Mouse (Mus musculus) ES-Bruce4 (cell line): ENCODE measurements at regions not wholly inside any gene's neighbourhood (a gene's known extent, or its start where the extent isn't known, plus 50 kb on each side); places are given as distances from the start of the nearest gene placed in this dataset.

ENCODE experiments used
- H3K27ac ChIP-seq: 2 replicates; pipeline ENCODE4 v1.5.1; 2012; ENCODE audit warnings: low read length, inconsistent platforms; ENCODE audit not compliant: insufficient read depth
- H3K27me3 ChIP-seq: 2 replicates; pipeline ENCODE4 v1.6.1; 2012; ENCODE audit warnings: mild to moderate bottlenecking, low read length, inconsistent platforms; ENCODE audit not compliant: control insufficient read depth, poor library complexity, insufficient read depth, severe bottlenecking
- H3K36me3 ChIP-seq: 2 replicates; pipeline ENCODE4 v1.6.1; 2012; ENCODE audit warnings: inconsistent platforms, mild to moderate bottlenecking, low read length, moderate library complexity; ENCODE audit not compliant: control insufficient read depth, poor library complexity, insufficient read depth, severe bottlenecking
- H3K4me1 ChIP-seq: one replicate; pipeline ENCODE4 v1.8.1; 2011; ENCODE audit warnings: low read length; ENCODE audit not compliant: control insufficient read depth, insufficient read depth
- H3K4me3 ChIP-seq: 2 replicates; pipeline ENCODE4 v1.5.1; 2011; ENCODE audit warnings: low read depth, mild to moderate bottlenecking, low read length
- H3K9ac ChIP-seq: 2 replicates; pipeline ENCODE4 v1.6.1; 2012; ENCODE audit warnings: low read depth, mild to moderate bottlenecking, inconsistent platforms; ENCODE audit not compliant: poor library complexity, severe bottlenecking
- H3K9me3 ChIP-seq: replicated peaks from 2 replicates; pipeline ENCODE4 v1.6.1; 2012; ENCODE audit warnings: mild to moderate bottlenecking, low read length, inconsistent platforms; ENCODE audit not compliant: control insufficient read depth, poor library complexity, insufficient read depth, severe bottlenecking
- CTCF ChIP-seq: IDR thresholded peaks from one replicate; pipeline ENCODE4 v1.8.1; 2011; ENCODE audit warnings: low read depth, low read length
- EP300 ChIP-seq: IDR thresholded peaks from 2 replicates; pipeline ENCODE4 v1.6.1; 2011; ENCODE audit warnings: low read depth, low read length; ENCODE audit not compliant: insufficient read depth
- POLR2A ChIP-seq: IDR thresholded peaks from one replicate; pipeline ENCODE4 v1.8.1; 2011; ENCODE audit warnings: low read length; ENCODE audit not compliant: insufficient read depth

- no peak overlapping the region for H3K9ac ChIP-seq
- no peak overlapping the region for H3K27ac ChIP-seq
- no peaks in the 10 kb centered on the region for H3K27me3 ChIP-seq
- H3K4me1 ChIP-seq: no peaks in the 10 kb centered on the region
- no peaks in the 10 kb centered on the region for H3K36me3 ChIP-seq
- no peak overlapping the region for H3K4me3 ChIP-seq
- no peak for TF ChIP-seq CTCF
- TF ChIP-seq POLR2A: no peak
- TF ChIP-seq EP300: no peak
- no peaks in the 10 kb centered on the region for H3K9me3 ChIP-seq
These were observed 235.0 kb downstream of the Sox9 start for GRCm38 (mm10) chr11:113016801-113017715.

- Histone ChIP-seq H3K9ac (no peak overlapping the region), H3K4me1 (no peaks in the 10 kb centered on the region), H3K27ac (no peak overlapping the region), H3K36me3 (no peaks in the 10 kb centered on the region), H3K4me3 (no peak overlapping the region), H3K27me3 (no peaks in the 10 kb centered on the region), H3K9me3 (no peaks in the 10 kb centered on the region)
- TF ChIP-seq CTCF (no peak), POLR2A (no peak), EP300 (no peak)
These were observed 239.5 kb downstream of the Sox9 start for GRCm38 (mm10) chr11:113021533-113021932.

DNA sequence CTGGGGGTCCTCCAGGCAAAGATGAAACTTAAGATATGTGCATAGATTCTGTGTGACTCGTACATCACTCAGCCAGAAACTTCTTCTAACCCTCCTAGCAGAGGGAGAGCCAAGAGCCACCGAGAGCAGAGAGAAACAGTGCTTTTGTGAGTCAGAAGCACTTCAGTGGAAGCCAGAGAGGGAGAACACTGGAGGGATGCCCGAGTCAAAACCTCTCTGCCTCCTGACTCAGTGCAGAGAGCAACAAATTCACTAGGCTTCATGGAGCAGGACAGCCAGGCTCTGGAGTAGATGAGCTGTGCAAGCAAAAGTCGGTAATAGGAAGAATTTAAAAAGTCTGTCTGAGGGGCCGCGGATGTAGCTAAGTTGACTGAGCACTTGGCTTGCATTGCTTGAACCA lies 245.0 kb downstream of the Sox9 start:
- H3K27ac ChIP-seq: no peak overlapping the region
- no peaks in the 10 kb centered on the region for H3K9me3 ChIP-seq
- H3K9ac ChIP-seq: no peak overlapping the region
- no peak overlapping the region for H3K4me3 ChIP-seq
- no peaks in the 10 kb centered on the region for H3K36me3 ChIP-seq
- TF ChIP-seq CTCF (no peak), POLR2A (no peak), EP300 (no peak)
- H3K27me3 ChIP-seq: no peaks in the 10 kb centered on the region
- H3K4me1 ChIP-seq: no peaks in the 10 kb centered on the region

DNA sequence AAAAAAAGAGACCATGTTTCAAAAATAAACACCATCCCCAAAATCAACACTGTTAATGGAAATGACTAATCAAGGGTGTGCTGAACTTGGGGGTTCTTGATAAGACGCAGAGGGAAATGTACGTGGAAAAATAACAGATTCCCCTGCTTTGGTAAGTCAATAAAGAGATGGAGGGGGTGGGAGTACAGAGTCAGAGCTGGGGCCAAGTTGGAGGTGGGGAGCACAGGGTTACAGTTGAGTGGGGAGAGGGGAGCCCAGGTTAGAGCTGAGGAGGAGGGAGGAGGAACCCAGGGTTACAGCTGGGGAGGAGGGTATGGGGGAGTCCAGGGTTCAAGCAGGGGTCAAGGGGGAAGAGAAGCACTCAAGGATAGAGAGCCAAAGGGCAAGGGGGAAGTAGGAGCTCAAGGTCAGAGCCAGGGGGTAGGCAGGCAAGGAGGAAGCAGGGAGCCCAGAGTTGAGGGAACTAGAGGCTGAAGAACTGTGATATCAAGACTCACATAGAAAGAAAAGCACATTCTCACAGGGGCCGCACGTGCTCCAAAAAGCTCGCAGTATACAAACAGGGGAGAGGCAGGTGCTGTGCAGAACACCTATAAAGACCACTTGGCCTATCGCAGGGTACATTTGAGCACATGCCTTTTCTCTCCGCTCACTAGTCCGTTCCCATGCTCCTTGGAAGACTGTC lies 246.4 kb downstream of the Sox9 start:
- Histone ChIP-seq H3K36me3 (no peaks in the 10 kb centered on the region), H3K27ac (no peak overlapping the region), H3K9me3 (no peaks in the 10 kb centered on the region), H3K9ac (no peak overlapping the region), H3K4me1 (no peaks in the 10 kb centered on the region), H3K27me3 (no peaks in the 10 kb centered on the region), H3K4me3 (no peak overlapping the region)
- TF ChIP-seq POLR2A: no peak
- TF ChIP-seq CTCF: no peak
- TF ChIP-seq EP300: no peak

DNA sequence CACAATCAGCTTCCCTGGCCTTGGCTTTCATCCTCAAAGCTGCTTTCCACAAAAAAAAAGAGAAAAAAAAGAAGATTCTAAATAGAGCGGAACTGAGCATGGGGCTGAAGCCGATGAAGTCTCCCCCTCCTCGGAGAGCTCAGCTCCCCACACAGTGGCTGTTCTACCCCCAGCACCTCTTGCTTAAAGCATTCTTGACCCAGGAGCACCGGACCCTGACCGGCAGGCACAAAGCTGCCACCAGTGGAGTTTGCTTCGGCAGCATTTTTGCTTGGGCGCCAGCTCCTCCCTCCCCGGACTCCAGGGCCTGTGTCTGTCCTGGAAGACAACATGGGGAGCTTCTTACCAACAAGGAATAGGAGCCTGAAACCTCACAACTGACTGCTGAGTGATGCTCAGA lies 249.4 kb downstream of the Sox9 start:
- Histone ChIP-seq H3K4me3 (no peak overlapping the region), H3K4me1 (no peaks in the 10 kb centered on the region), H3K27me3 (no peaks in the 10 kb centered on the region), H3K9ac (no peak overlapping the region), H3K36me3 (no peaks in the 10 kb centered on the region), H3K9me3 (no peaks in the 10 kb centered on the region), H3K27ac (no peak overlapping the region)
- no peak for TF ChIP-seq POLR2A
- no peak for TF ChIP-seq CTCF
- no peak for TF ChIP-seq EP300
